Mouse (Mus musculus) G1E (cell line): ENCODE measurements around the gene Cygb.

Experiments
- CTCF ChIP-seq: IDR thresholded peaks from 2 replicates; pipeline ENCODE4 v1.5.1; 2012; ENCODE audit warnings: low read depth, low read length, inconsistent platforms, mixed read lengths
- GATA1 ChIP-seq: IDR thresholded peaks from 2 replicates; pipeline ENCODE4 v1.6.1; 2012; ENCODE audit warnings: borderline replicate concordance, low read length, inconsistent platforms, mixed read lengths
- POLR2AphosphoS5 ChIP-seq: IDR thresholded peaks from 2 replicates; pipeline ENCODE4 v1.6.1; 2012; ENCODE audit warnings: low read depth, low read length, inconsistent platforms; ENCODE audit not compliant: insufficient replicate concordance
- TAL1 ChIP-seq: conservative IDR thresholded peaks from 2 replicates; pipeline ENCODE4 v1.6.1; 2012; ENCODE audit warnings: low read depth, low read length, inconsistent platforms, mixed read lengths

DNA sequence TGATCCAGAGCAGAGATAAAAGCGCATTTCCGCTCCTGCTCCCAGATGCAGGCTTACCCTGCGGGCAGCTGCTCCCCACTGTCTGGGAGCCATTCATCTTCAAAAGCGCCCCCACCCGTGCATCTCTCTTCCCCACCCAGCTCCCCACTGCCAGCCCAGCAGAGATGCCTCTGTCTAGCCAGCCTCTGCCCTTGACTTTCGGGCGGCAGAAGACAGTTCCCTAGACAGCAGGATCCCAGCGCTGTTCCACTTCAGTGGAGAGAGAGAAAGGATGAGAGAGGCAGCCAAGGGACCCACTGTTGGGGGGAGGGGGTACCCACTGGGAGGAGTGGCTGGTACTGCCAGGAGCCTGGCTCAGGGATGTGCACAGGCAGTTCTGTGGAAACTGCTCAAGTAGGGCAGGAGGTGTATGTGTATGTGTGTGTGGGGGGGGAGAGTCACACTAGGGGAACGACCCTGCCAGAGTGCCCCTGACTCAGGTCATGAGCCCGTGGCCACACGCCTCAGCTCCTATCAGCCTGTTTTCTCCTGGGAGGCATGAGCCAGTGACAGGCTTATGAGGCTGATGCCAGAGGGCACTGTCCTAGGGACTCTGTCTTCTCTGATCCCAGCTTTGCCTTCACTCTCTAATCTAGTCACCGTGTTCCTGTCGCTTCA lies 7.3 kb upstream of the Cygb start:
- TF ChIP-seq POLR2AphosphoS5, result no peak
- TF ChIP-seq CTCF, result no peak
- TF ChIP-seq GATA1, result no peak
- no peak for TF ChIP-seq TAL1
